Mouse (Mus musculus): ENCODE results near the gene Srd5a2.

DNA sequence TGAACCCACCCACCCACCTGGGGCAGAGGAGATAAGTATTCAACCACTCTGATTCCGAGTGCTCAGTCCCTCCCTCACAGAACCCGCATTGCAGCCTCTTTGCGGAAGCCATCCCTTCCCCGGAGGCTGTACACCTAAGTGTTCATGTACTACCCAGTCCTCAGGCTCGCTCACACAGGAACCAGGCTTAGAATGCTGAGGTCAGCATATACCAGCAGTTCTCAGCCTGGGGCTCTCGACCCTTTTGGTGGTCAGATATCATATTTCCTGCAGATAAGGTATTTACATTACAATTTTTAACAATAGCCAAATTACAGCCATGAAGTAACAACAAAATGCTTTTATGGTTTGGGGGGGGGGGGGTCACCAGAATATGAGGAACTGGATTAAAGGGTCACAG is 32.6 kb downstream of the Srd5a2 start:
- TF ChIP-seq CTCF (IDR thresholded peaks at IDR 0.05): no peak
- TF ChIP-seq EP300 (IDR thresholded peaks at IDR 0.05; ENCODE audit: insufficient read depth, low read depth, low read length): no peak
